Mouse (Mus musculus) ES-E14 (cell line): ENCODE results near the gene Urm1. TPM values are rescaled to one million over a fixed set of nuclear protein-coding genes. Genes with fewer than 3 reads are reported as not detected.

Experiments
- DNase-seq: peaks from one replicate; pipeline ENCODE4 v3.0.0-alpha.2; 2013; ENCODE audit warnings: low read depth, low spot score
- H3K27ac ChIP-seq: 2 replicates; pipeline ENCODE4 v1.5.1; 2012; ENCODE audit warnings: low read depth, mild to moderate bottlenecking, low read length, moderate library complexity, mixed read lengths; ENCODE audit not compliant: poor library complexity, insufficient read depth, severe bottlenecking
- H3K36me3 ChIP-seq: 2 replicates; pipeline ENCODE4 v1.6.1; 2012; ENCODE audit warnings: mild to moderate bottlenecking, low read length, moderate library complexity, mixed read lengths; ENCODE audit not compliant: control insufficient read depth, poor library complexity, insufficient read depth, severe bottlenecking
- H3K4me1 ChIP-seq, 2 experiments: fragments of 150-350 bp in 1 of 2; sonication (generic) in 1 of 2; 2 replicates each; pipeline ENCODE4 v1.6.1; 2012; ENCODE audit warnings: low read length in 2 of 2, mild to moderate bottlenecking in 1 of 2, mixed read lengths in 1 of 2; ENCODE audit not compliant: control insufficient read depth in 2 of 2, insufficient read depth in 2 of 2, poor library complexity in 1 of 2
- H3K4me3 ChIP-seq, 2 experiments: fragments of 150-350 bp in 1 of 2; sonication (generic) in 1 of 2; 2 replicates each; pipeline ENCODE4 v1.5.1; 2012; ENCODE audit warnings: low read length in 2 of 2, low read depth in 1 of 2, mild to moderate bottlenecking in 1 of 2, mixed read lengths in 1 of 2; ENCODE audit not compliant: insufficient read depth in 1 of 2, poor library complexity in 1 of 2, severe bottlenecking in 1 of 2
- H3K9ac ChIP-seq: 2 replicates; pipeline ENCODE4 v1.6.1; 2012; ENCODE audit warnings: low read depth, mild to moderate bottlenecking, low read length, mixed read lengths; ENCODE audit not compliant: poor library complexity, insufficient read depth, severe bottlenecking
- H3K9me3 ChIP-seq: fragments of 150-350 bp; sonication (generic); 2 replicates; pipeline ENCODE4 v1.6.1; 2012; ENCODE audit warnings: low read depth, mild to moderate bottlenecking, low read length; ENCODE audit not compliant: control insufficient read depth, insufficient read depth
- CHD2 ChIP-seq: IDR thresholded peaks from 2 replicates; pipeline ENCODE4 v1.6.1; 2014; ENCODE audit warnings: mild to moderate bottlenecking, low read depth, low read length, inconsistent platforms
- HCFC1 ChIP-seq: IDR thresholded peaks from 2 replicates; pipeline ENCODE4 v1.6.1; 2012; ENCODE audit warnings: low read length, inconsistent platforms, borderline replicate concordance; ENCODE audit not compliant: insufficient read depth
- MAFK ChIP-seq: IDR thresholded peaks from 2 replicates; pipeline ENCODE4 v1.6.1; 2014; ENCODE audit warnings: mild to moderate bottlenecking, low read depth, low read length, inconsistent platforms; ENCODE audit not compliant: insufficient read depth
- ZC3H11A ChIP-seq: IDR thresholded peaks from 2 replicates; pipeline ENCODE4 v1.6.1; 2012; ENCODE audit warnings: low read depth, mild to moderate bottlenecking, inconsistent platforms, low read length, borderline replicate concordance
- ZNF384 ChIP-seq: IDR thresholded peaks from 2 replicates; pipeline ENCODE4 v1.6.1; 2012; ENCODE audit warnings: low read depth, low read length, inconsistent platforms
- in situ Hi-C, 2 experiments: fragments of 600-800 bp; cut with MboI; formaldehyde crosslinking; loops; one replicate each; pipeline ENCODE4 v1.15.1; 2025; ENCODE audit warnings: low sequenced_read_pairs in 2 of 2, inconsistent platforms in 1 of 2; ENCODE audit not compliant: unreplicated experiment in 2 of 2
- total RNA-seq: library from RNA; depleted of rRNA; stranded (reverse); fragments of 300-350 nt; gene quantifications from 2 replicates; pipeline ENCODE4 v1.2.3, GENCODE M21; 2012

Gene Urm1
- total RNA-seq, 1 experiment = 50.8 TPM

DNA sequence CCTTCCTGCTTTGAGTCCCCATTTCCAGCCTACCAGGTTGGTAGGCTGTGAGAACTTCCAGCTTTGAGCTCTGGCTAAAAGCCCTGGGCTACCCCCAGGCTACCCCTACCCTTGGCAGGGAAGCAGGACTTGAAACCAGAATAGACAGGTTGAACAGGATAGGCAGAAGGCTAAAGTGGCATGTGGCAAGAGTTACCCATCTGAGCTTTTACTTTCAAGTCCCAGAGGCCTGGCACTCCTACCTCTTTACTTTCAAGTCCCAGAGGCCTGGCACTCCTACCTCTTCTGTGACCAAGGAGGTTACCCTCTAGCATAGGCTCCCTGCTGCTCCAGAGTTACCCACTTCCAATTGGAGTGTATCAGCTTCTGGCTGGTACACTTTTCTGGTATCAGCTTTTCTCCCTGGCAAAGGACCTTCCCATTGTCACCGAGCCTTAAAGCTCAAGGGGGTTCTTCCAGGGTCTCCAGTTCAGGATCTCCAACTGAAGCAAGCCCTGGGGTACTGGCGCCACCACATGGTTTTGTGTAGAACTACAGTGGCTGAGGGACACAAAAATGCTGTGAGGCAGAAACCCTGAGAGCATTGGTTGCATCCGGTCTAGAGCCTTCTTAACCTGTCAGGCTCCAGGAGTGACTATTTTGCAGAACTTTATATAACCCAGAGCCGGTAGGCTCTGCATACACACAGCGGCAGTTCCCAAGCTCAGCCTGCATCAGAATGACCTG is 39.0 kb downstream of the Urm1 start:
- Histone ChIP-seq H3K9me3 (no peaks in the 10 kb centered on the region), H3K4me3 (no peak overlapping the region), H3K4me1 (peaks cover 0 to 13% of the 10 kb centered on the region in 2 experiments; a peak in 3 of 4 replicates), H3K27ac (no peak overlapping the region), H3K9ac (no peak overlapping the region), H3K36me3 (no peaks in the 10 kb centered on the region)
- peak; percentile 82 for DNase-seq
- peak; percentile 93; the same call in 1 of the 2 replicates for TF ChIP-seq ZC3H11A
- 0 out of 2 replicates have a peak, but pooled peaks have one; percentile 33 for TF ChIP-seq MAFK
- TF ChIP-seq ZNF384 = no peak
- in situ Hi-C loops = loop anchor here in 1 of 2 experiments (10.0 kb wide), 1 partner anchor 94 kb away; no protein-coding TSS in a partner anchor

- no peak overlapping the region for H3K27ac ChIP-seq
- no peaks in the 10 kb centered on the region for H3K36me3 ChIP-seq
- no peak for DNase-seq
- no peak overlapping the region for H3K4me3 ChIP-seq
- in situ Hi-C loops = no loop called here
- H3K4me1 ChIP-seq = no peaks in the 10 kb centered on the region
- no peak overlapping the region for H3K9ac ChIP-seq
- H3K9me3 ChIP-seq = no peaks in the 10 kb centered on the region
- TF ChIP-seq MAFK = no peak
- no peak for TF ChIP-seq ZC3H11A
- no peak for TF ChIP-seq ZNF384
- no peak for TF ChIP-seq HCFC1
- TF ChIP-seq CHD2 = no peak
These were observed 45.2 kb downstream of the Urm1 start for GRCm38 (mm10) chr2:29865125-29865524.

DNA sequence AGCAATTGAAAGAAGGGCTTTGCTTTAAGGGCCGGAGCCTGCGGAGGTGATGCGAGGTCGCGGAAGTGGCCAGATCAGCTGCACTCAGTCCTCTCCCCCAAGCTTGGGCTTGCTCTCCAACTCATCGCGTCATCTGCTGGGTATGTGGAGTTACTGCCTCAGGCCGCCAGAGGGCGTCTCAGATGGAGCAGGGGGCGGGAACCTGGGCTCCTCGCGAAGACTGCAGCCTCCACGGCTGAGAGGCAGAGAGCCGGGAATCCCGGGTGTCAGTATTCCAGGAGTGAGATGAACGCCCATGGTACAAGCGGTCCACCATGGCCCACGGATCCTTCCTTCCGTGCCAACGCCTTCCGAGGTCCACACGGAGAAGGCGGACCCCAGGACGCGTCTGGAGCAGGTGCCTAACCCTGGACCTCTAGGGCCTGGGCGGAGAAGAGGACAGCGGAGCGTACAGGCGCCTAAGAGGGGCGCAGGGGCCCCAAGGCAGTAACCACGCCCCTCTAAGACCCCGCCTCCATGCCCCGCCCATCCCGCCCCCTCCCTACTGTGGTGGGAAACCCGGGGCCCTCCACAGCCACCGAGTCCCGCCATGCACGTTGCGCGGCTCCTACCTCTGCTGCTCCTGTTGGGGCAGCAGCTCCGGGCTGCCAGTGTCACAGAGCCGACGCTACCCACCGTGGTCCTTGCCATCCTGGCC is 49.2 kb downstream of the Urm1 start, which contains the start of gene Cercam:
Gene Cercam (plus strand): TSS at position 216 of the 697 bp plus-strand sequence.
- H3K27ac ChIP-seq = peak within 1 kb of the TSS; percentile 15; the same call in 1 of the 2 replicates

DNA sequence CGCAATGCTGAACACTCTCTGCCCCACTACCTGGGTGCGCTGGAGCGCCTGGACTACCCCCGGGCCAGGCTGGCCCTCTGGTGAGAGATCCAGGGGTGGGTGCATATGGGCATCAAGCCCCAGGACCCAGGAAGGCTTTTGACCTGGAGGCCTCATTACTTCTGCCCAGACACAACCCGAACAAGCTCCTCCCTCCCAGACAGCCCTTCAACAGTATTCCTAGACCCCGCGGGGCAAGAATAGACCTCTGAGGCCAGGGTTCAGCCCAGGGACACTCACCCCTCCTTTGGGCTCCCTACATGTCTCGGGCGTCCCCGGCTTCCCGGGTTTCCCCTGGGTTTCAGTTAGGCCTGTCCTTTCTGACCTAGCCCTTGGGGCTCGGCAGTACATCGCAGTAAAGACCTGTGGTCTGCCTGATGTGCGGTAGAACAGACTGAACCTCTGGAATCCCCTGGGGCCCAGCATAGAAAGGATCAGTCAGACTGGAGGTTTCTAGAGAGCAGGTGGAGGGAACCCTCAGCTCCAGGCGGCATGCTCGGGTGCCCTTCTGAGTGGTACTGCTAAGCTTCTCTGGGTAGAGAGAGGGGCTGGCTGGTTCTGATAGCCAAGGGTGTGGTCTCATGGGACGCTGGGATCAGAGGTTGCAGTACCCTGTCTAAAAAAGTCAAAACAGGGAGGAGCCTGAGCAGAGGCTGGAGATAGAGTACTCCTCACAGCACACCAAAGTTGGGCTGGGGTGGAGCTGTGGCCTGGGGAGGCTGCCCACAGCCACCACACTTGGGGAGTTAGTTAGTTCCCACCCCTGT is 50.0 kb downstream of the Urm1 start:
- TF ChIP-seq ZNF384 (no peak), HCFC1 (no peak), MAFK (no peak), CHD2 (no peak), ZC3H11A (no peak)
- H3K36me3 ChIP-seq = peaks cover 7% of the 10 kb centered on the region; the same call in 1 of the 2 replicates
- peak; percentile 38 for DNase-seq
- peak overlapping the region; percentile 15; the same call in 1 of the 2 replicates for H3K27ac ChIP-seq
- peak overlapping the region; percentile 67 to 86 for H3K4me3 ChIP-seq
- H3K9me3 ChIP-seq = no peaks in the 10 kb centered on the region
- 0 out of 4 replicates have a peak, but pooled peaks cover 0 to 4% of the 10 kb centered on the region in 2 experiments for H3K4me1 ChIP-seq
- peak overlapping the region; percentile 76 for H3K9ac ChIP-seq
- in situ Hi-C loops = no loop called here

More for the DNA sequence above, 49.2 kb downstream of the Urm1 start, which contains the start of gene Cercam:
- peak; percentile 88 for DNase-seq
- TF ChIP-seq ZC3H11A (no peak), MAFK (no peak), ZNF384 (no peak), HCFC1 (no peak), CHD2 (no peak)
- Histone ChIP-seq H3K4me1 (0 out of 4 replicates have a peak, but pooled peaks cover 0 to 4% of the 10 kb centered on the region in 2 experiments), H3K36me3 (peaks cover 7% of the 10 kb centered on the region; the same call in 1 of the 2 replicates), H3K9ac (peak within 1 kb of the TSS; percentile 76), H3K4me3 (peak within 1 kb of the TSS; percentile 67 to 86), H3K9me3 (no peaks in the 10 kb centered on the region)
- in situ Hi-C loops = no loop called here
